Mouse (Mus musculus) testis, adult 2 months (tissue): ENCODE results near the gene Sh2b3.

ENCODE experiments used
- CTCF ChIP-seq: fragments of 200-500 bp; IDR thresholded peaks from 2 replicates; pipeline ENCODE4 v1.5.1; 2012; ENCODE audit warnings: low read depth, mild to moderate bottlenecking, inconsistent platforms, low read length, moderate library complexity; ENCODE audit not compliant: control insufficient read depth, insufficient read depth, insufficient replicate concordance
- POLR2A ChIP-seq: fragments of 200-500 bp; IDR thresholded peaks from 2 replicates; pipeline ENCODE4 v1.6.1; 2012; ENCODE audit warnings: low read depth, mild to moderate bottlenecking, inconsistent platforms, low read length, moderate library complexity; ENCODE audit not compliant: control insufficient read depth

DNA sequence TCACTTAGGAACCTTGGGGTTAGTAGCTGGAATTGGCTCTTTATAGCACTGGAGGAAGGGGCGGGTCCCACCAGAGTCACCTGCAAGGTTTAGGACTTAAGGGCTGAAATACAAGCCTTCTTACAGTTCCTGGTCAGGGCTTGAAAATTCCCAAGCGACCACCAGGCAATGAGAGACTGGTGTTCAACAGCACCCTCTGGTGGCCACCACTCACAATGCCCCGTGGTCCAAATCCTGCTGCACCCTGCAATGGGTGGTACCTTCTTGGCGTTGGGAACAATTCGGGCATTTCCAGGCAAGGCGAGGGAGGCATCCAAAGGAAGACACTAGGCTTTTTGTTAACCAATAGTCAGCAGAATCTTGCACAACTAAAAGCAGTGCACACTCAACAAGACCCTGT is 41.8 kb upstream of the Sh2b3 start:
- TF ChIP-seq CTCF (peak; percentile 92), POLR2A (no peak)
